Mouse (Mus musculus) hindbrain, embryonic 11.5 days (tissue): Measurements from ENCODE around the gene Zbtb1. TPM values are rescaled to one million over a fixed set of nuclear protein-coding genes. Genes with fewer than 3 reads are reported as not detected.

Experiments used
- ATAC-seq: fragments of 200-750 bp; cut with Nextera tagmentation; 2 replicates; pipeline ENCODE4 v1.8.0; 2017; ENCODE audit warnings: mild to moderate bottlenecking, moderate TSS enrichment, moderate library complexity; ENCODE audit not compliant: low FRiP score
- DNase-seq: peaks from one replicate; pipeline ENCODE4 v3.0.0-alpha.2; 2015; ENCODE audit warnings: low spot score
- H3K27ac ChIP-seq: fragments of 300-500 bp; sonication (generic); 2 replicates; pipeline ENCODE4 v1.5.1; 2014; ENCODE audit warnings: mild to moderate bottlenecking, low read depth, low read length
- H3K27me3 ChIP-seq: fragments of 300-500 bp; sonication (generic); 2 replicates; pipeline ENCODE4 v1.6.1; 2014; ENCODE audit warnings: mild to moderate bottlenecking, low read length, moderate library complexity, mixed read lengths; ENCODE audit not compliant: control insufficient read depth, insufficient read depth
- H3K36me3 ChIP-seq: fragments of 300-500 bp; sonication (generic); 2 replicates; pipeline ENCODE4 v1.6.1; 2014; ENCODE audit warnings: mild to moderate bottlenecking, low read length, moderate library complexity, mixed read lengths; ENCODE audit not compliant: control insufficient read depth, insufficient read depth
- H3K4me1 ChIP-seq: fragments of 300-500 bp; sonication (generic); replicated peaks from 2 replicates; pipeline ENCODE4 v1.6.1; 2014; ENCODE audit warnings: low read length, mixed read lengths; ENCODE audit not compliant: control insufficient read depth, insufficient read depth
- H3K4me2 ChIP-seq: fragments of 300-500 bp; sonication (generic); replicated peaks from 2 replicates; pipeline ENCODE4 v1.6.1; 2014; ENCODE audit warnings: mild to moderate bottlenecking, low read depth, low read length
- H3K4me3 ChIP-seq: fragments of 300-500 bp; sonication (generic); 2 replicates; pipeline ENCODE4 v1.5.1; 2014; ENCODE audit warnings: low read depth, low read length
- H3K9ac ChIP-seq: fragments of 300-500 bp; sonication (generic); 2 replicates; pipeline ENCODE4 v1.6.1; 2014; ENCODE audit warnings: low read depth, low read length
- H3K9me3 ChIP-seq: fragments of 300-500 bp; sonication (generic); 2 replicates; pipeline ENCODE4 v1.6.1; 2016; ENCODE audit warnings: low read length; ENCODE audit not compliant: control insufficient read depth
- WGBS: fragments of 180-500 bp; shearing (Covaris S2); extraction: QIAGEN DNeasy Blood & Tissue Kit; methylation state at CpG from one replicate; pipeline ENCODE4 v1.1.7; 2014; 5-methylcytosine and 5-hydroxymethylcytosine counted together
- polyA plus RNA-seq: library from polyadenylated mRNA; unstranded; fragments of >200 nt; fragmentation: Nextera tagmentation; extraction: Ambion mirVana; gene quantifications from 2 replicates; pipeline ENCODE4 v1.2.1, GENCODE M21; 2014

Gene Zbtb1
- polyA plus RNA-seq, 1 experiment from 2014 or later = 8.2 TPM

GRCm38 (mm10) chr12:76375506-76375905 lies 5.4 kb downstream of the Zbtb1 start:
- Histone ChIP-seq H3K36me3 (no peaks in the 10 kb centered on the region), H3K9me3 (no peaks in the 10 kb centered on the region), H3K27ac (no peak overlapping the region), H3K27me3 (no peaks in the 10 kb centered on the region), H3K9ac (no peak overlapping the region), H3K4me2 (no peak overlapping the region), H3K4me3 (no peak overlapping the region), H3K4me1 (0 out of 2 replicates have a peak, but pooled peaks cover 5% of the 10 kb centered on the region)
- WGBS = 90% methylated on average over 3 of the region's 3 CpGs
- ATAC-seq = no peak
- DNase-seq = no peak

GRCm38 (mm10) chr12:76376649-76377048 lies 6.6 kb downstream of the Zbtb1 start:
- Histone ChIP-seq H3K4me1 (0 out of 2 replicates have a peak, but pooled peaks cover 5% of the 10 kb centered on the region), H3K36me3 (no peaks in the 10 kb centered on the region), H3K9ac (no peak overlapping the region), H3K27ac (no peak overlapping the region), H3K27me3 (no peaks in the 10 kb centered on the region), H3K4me2 (no peak overlapping the region), H3K9me3 (no peaks in the 10 kb centered on the region), H3K4me3 (no peak overlapping the region)
- DNase-seq (peak; percentile 40), ATAC-seq (no peak)
- WGBS = 42% methylated on average over 7 of the region's 7 CpGs

- Histone ChIP-seq H3K9ac (no peak overlapping the region), H3K9me3 (no peaks in the 10 kb centered on the region), H3K27me3 (no peaks in the 10 kb centered on the region), H3K4me3 (no peak overlapping the region), H3K4me1 (0 out of 2 replicates have a peak, but pooled peaks cover 4% of the 10 kb centered on the region), H3K27ac (no peak overlapping the region), H3K4me2 (no peak overlapping the region), H3K36me3 (no peaks in the 10 kb centered on the region)
- no peak for ATAC-seq
- 96% methylated on average over 6 of the region's 6 CpGs for WGBS
- DNase-seq = no peak
These were observed 7.0 kb downstream of the Zbtb1 start for GRCm38 (mm10) chr12:76377059-76377458.

GRCm38 (mm10) chr12:76377726-76378125 lies 7.7 kb downstream of the Zbtb1 start:
- H3K4me2 ChIP-seq = no peak overlapping the region
- DNase-seq (no peak), ATAC-seq (no peak)
- no peak overlapping the region for H3K27ac ChIP-seq
- 92% methylated on average over 3 of the region's 3 CpGs for WGBS
- H3K4me1 ChIP-seq = no peaks in the 10 kb centered on the region
- H3K9ac ChIP-seq = no peak overlapping the region
- no peaks in the 10 kb centered on the region for H3K36me3 ChIP-seq
- no peaks in the 10 kb centered on the region for H3K27me3 ChIP-seq
- no peak overlapping the region for H3K4me3 ChIP-seq
- H3K9me3 ChIP-seq = no peaks in the 10 kb centered on the region

GRCm38 (mm10) chr12:76378556-76378955 lies 8.5 kb downstream of the Zbtb1 start:
- no peak for ATAC-seq

GRCm38 (mm10) chr12:76380151-76380550 lies 10.1 kb downstream of the Zbtb1 start:
- Histone ChIP-seq H3K4me3 (no peak overlapping the region), H3K27me3 (no peaks in the 10 kb centered on the region), H3K27ac (no peak overlapping the region), H3K36me3 (no peaks in the 10 kb centered on the region), H3K4me2 (no peak overlapping the region), H3K9me3 (no peaks in the 10 kb centered on the region), H3K4me1 (no peaks in the 10 kb centered on the region), H3K9ac (no peak overlapping the region)
- WGBS = 90% methylated on average over 7 of the region's 7 CpGs
- DNase-seq = no peak
- ATAC-seq = no peak

More at GRCm38 (mm10) chr12:76378556-76378955, 8.5 kb downstream of the Zbtb1 start:
- no peak overlapping the region for H3K9ac ChIP-seq
- no peaks in the 10 kb centered on the region for H3K4me1 ChIP-seq
- no peak overlapping the region for H3K4me2 ChIP-seq
- 86% methylated on average over 5 of the region's 5 CpGs for WGBS
- H3K27ac ChIP-seq = no peak overlapping the region
- DNase-seq = no peak
- H3K36me3 ChIP-seq = no peaks in the 10 kb centered on the region
- no peak overlapping the region for H3K4me3 ChIP-seq
- H3K9me3 ChIP-seq = no peaks in the 10 kb centered on the region
- no peaks in the 10 kb centered on the region for H3K27me3 ChIP-seq

GRCm38 (mm10) chr12:76385342-76385741 lies 15.3 kb downstream of the Zbtb1 start:
- 96% methylated on average over 8 of the region's 8 CpGs for WGBS
- H3K36me3 ChIP-seq = 0 out of 2 replicates have a peak, but pooled peaks cover 2% of the 10 kb centered on the region
- no peak overlapping the region for H3K27ac ChIP-seq
- no peaks in the 10 kb centered on the region for H3K27me3 ChIP-seq
- H3K9me3 ChIP-seq = no peaks in the 10 kb centered on the region
- no peak overlapping the region for H3K9ac ChIP-seq
- no peak overlapping the region for H3K4me2 ChIP-seq
- no peaks in the 10 kb centered on the region for H3K4me1 ChIP-seq
- no peak for ATAC-seq
- no peak overlapping the region for H3K4me3 ChIP-seq
- no peak for DNase-seq

- Histone ChIP-seq H3K4me3 (no peak overlapping the region), H3K36me3 (0 out of 2 replicates have a peak, but pooled peaks cover 2% of the 10 kb centered on the region), H3K4me1 (no peaks in the 10 kb centered on the region), H3K9ac (no peak overlapping the region), H3K4me2 (no peak overlapping the region), H3K27me3 (no peaks in the 10 kb centered on the region), H3K27ac (no peak overlapping the region), H3K9me3 (no peaks in the 10 kb centered on the region)
- ATAC-seq (peak; percentile 49; the same call in 1 of the 2 replicates), DNase-seq (peak; percentile 23)
- WGBS = 82% methylated on average over 11 of the region's 11 CpGs
These were observed 18.7 kb downstream of the Zbtb1 start for GRCm38 (mm10) chr12:76388794-76389193.

- H3K4me1 ChIP-seq = no peaks in the 10 kb centered on the region
- no peak overlapping the region for H3K9ac ChIP-seq
- H3K36me3 ChIP-seq = no peaks in the 10 kb centered on the region
- no peak overlapping the region for H3K27ac ChIP-seq
- WGBS = 82% methylated on average over 3 of the region's 3 CpGs
- no peak overlapping the region for H3K4me2 ChIP-seq
- H3K4me3 ChIP-seq = no peak overlapping the region
- DNase-seq (no peak), ATAC-seq (no peak)
- no peaks in the 10 kb centered on the region for H3K27me3 ChIP-seq
- H3K9me3 ChIP-seq = no peaks in the 10 kb centered on the region
These were observed 21.7 kb downstream of the Zbtb1 start for GRCm38 (mm10) chr12:76391595-76392271.
